ENCODE assay signal across 36 mouse cellular contexts in genomic region chr5:52964209-52964608, GRCm38 (mm10).
"Had no signal": no experiment of that assay in that cellular context is flagged by ENCODE, and none has a peak within 500 bp of the region (broad histone marks: within the 10 kb centered on the region; RNA-seq: fewer than 3 reads in every experiment).

No protein-coding gene starts in this region.

- H3K27me3 ChIP-seq: heart, embryonic 12.5 days; heart, embryonic 13.5 days; heart, embryonic 15.5 days; hindbrain, embryonic 12.5 days; hindbrain, embryonic 13.5 days; hindbrain, embryonic 15.5 days; intestine, embryonic 15.5 days; kidney, embryonic 15.5 days had no signal

- DNase-seq: heart, adult 18-20 months; heart, adult 2 months; heart, postnatal 10 days; heart, postnatal 14 days; heart, postnatal 36 days; heart, postnatal 4 days; kidney, adult 11 months; kidney, adult 18-20 months; kidney, adult 2 months; kidney, adult 8-10 months; kidney, adult 9 months; kidney, postnatal 10 days; kidney, postnatal 14 days; kidney, postnatal 25 days; kidney, postnatal 36 days; kidney, postnatal 4 days; layer of hippocampus, adult 9-11 months had no signal

- H3K4me3 ChIP-seq: heart, adult 2 months; heart, embryonic 10.5 days; heart, embryonic 12.5 days; heart, embryonic 13.5 days; heart, embryonic 15.5 days; hindbrain, embryonic 10.5 days; hindbrain, embryonic 12.5 days; hindbrain, embryonic 13.5 days; hindbrain, embryonic 15.5 days; intestine, embryonic 15.5 days; kidney, embryonic 15.5 days; layer of hippocampus, adult 2 months had no signal

- H3K9me3 ChIP-seq: heart, embryonic 10.5 days; heart, embryonic 12.5 days; heart, embryonic 13.5 days; heart, embryonic 15.5 days; hindbrain, embryonic 10.5 days; hindbrain, embryonic 12.5 days; hindbrain, embryonic 13.5 days; hindbrain, embryonic 15.5 days; intestine, embryonic 15.5 days; kidney, embryonic 15.5 days had no signal

- H3K4me1 ChIP-seq: heart, embryonic 10.5 days; heart, embryonic 12.5 days; heart, embryonic 15.5 days; hindbrain, embryonic 10.5 days; hindbrain, embryonic 12.5 days; hindbrain, embryonic 13.5 days; hindbrain, embryonic 15.5 days; intestine, embryonic 15.5 days; kidney, embryonic 15.5 days had no signal

- H3K4me2 ChIP-seq: heart, embryonic 11.5 days; heart, embryonic 12.5 days; heart, embryonic 13.5 days; heart, embryonic 15.5 days; hindbrain, embryonic 12.5 days; hindbrain, embryonic 13.5 days; hindbrain, embryonic 14.5 days; hindbrain, embryonic 15.5 days; intestine, embryonic 15.5 days; kidney, embryonic 15.5 days had no signal

- H3K27ac ChIP-seq: heart, adult 2 months; heart, embryonic 10.5 days; heart, embryonic 13.5 days; heart, embryonic 15.5 days; hindbrain, embryonic 10.5 days; hindbrain, embryonic 12.5 days; hindbrain, embryonic 13.5 days; hindbrain, embryonic 14.5 days; hindbrain, embryonic 15.5 days; hindbrain, postnatal 0 days; intestine, embryonic 15.5 days; kidney, embryonic 15.5 days; kidney, postnatal 0 days; layer of hippocampus, adult 2 months had no signal

- H3K9ac ChIP-seq: heart, embryonic 12.5 days; heart, embryonic 13.5 days; heart, embryonic 15.5 days; hindbrain, embryonic 12.5 days; hindbrain, embryonic 13.5 days; hindbrain, embryonic 14.5 days; hindbrain, embryonic 15.5 days; intestine, embryonic 15.5 days; kidney, embryonic 15.5 days had no signal

- H3K36me3 ChIP-seq: heart, embryonic 10.5 days; heart, embryonic 12.5 days; heart, embryonic 13.5 days; heart, embryonic 15.5 days; hindbrain, embryonic 10.5 days; hindbrain, embryonic 12.5 days; hindbrain, embryonic 13.5 days; hindbrain, embryonic 15.5 days; intestine, embryonic 15.5 days; kidney, embryonic 15.5 days had no signal

- ATAC-seq: hindbrain, embryonic 16.5 days; hindbrain, postnatal 0 days; inflammation-experienced regulatory T-cells, adult 6 months; intestine, embryonic 15.5 days; intestine, embryonic 16.5 days; intestine, postnatal 0 days had no signal
